Mouse (Mus musculus): ENCODE measurements around the gene Cacna1e. TPM values are rescaled to one million over a fixed set of nuclear protein-coding genes. Genes with fewer than 3 reads are reported as not detected.

The Cacna1e gene
- 0.94 and 0.97 TPM in 2 replicates for polyA plus RNA-seq (2015; fragmentation: Nextera tagmentation; extraction: Ambion mirVana)

GRCm38 (mm10) chr1:154884275-154885206 is at the start of gene Cacna1e:
Gene Cacna1e, minus strand, starts transcription at chr1:154884501.

Other genes with a start within 250 kb of the Cacna1e start
- 6.3 and 6.5 TPM in 2 replicates for gene Ier5, start 215.1 kb upstream of the Cacna1e start, polyA plus RNA-seq (2015; fragmentation: Nextera tagmentation; extraction: Ambion mirVana)